Mouse (Mus musculus) forebrain, embryonic 16.5 days (tissue): ENCODE measurements around the gene Camta2. TPM values are rescaled to one million over a fixed set of nuclear protein-coding genes. Genes with fewer than 3 reads are reported as not detected.

ENCODE experiments used
- ATAC-seq: fragments of 200-750 bp; cut with Nextera tagmentation; 2 replicates; pipeline ENCODE4 v1.8.0; 2017; ENCODE audit warnings: mild to moderate bottlenecking, moderate library complexity
- H3K27ac ChIP-seq: fragments of 300-500 bp; sonication (generic); 2 replicates; pipeline ENCODE4 v1.5.1; 2014; ENCODE audit warnings: low read length, control low read depth
- H3K27me3 ChIP-seq: fragments of 300-500 bp; sonication (generic); replicated peaks from 2 replicates; pipeline ENCODE4 v1.6.1; 2014; ENCODE audit warnings: low read length; ENCODE audit not compliant: control insufficient read depth, insufficient read depth
- H3K36me3 ChIP-seq: fragments of 300-500 bp; sonication (generic); 2 replicates; pipeline ENCODE4 v1.6.1; 2014; ENCODE audit not compliant: control insufficient read depth, insufficient read depth
- H3K4me1 ChIP-seq: fragments of 300-500 bp; sonication (generic); replicated peaks from 2 replicates; pipeline ENCODE4 v1.6.1; 2014; ENCODE audit warnings: low read length; ENCODE audit not compliant: control insufficient read depth, insufficient read depth
- H3K4me2 ChIP-seq: fragments of 300-500 bp; sonication (generic); 2 replicates; pipeline ENCODE4 v1.6.1; 2014; ENCODE audit warnings: mild to moderate bottlenecking, low read length, control low read depth
- H3K4me3 ChIP-seq: fragments of 300-500 bp; sonication (generic); replicated peaks from 2 replicates; pipeline ENCODE4 v1.5.1; 2014; ENCODE audit warnings: mild to moderate bottlenecking, low read length, control low read depth
- H3K9ac ChIP-seq: fragments of 300-500 bp; sonication (generic); replicated peaks from 2 replicates; pipeline ENCODE4 v1.6.1; 2014; ENCODE audit warnings: low read depth, low read length, control low read depth
- H3K9me3 ChIP-seq: fragments of 300-500 bp; sonication (generic); 2 replicates; pipeline ENCODE4 v1.6.1; 2016; ENCODE audit warnings: low read length; ENCODE audit not compliant: control insufficient read depth
- WGBS: fragments of 180-500 bp; shearing (Covaris S2); extraction: QIAGEN DNeasy Blood & Tissue Kit; methylation state at CpG from one replicate; pipeline ENCODE4 v1.1.7; 2014; 5-methylcytosine and 5-hydroxymethylcytosine counted together
- polyA plus RNA-seq: library from polyadenylated mRNA; unstranded; fragments of >200 nt; fragmentation: Nextera tagmentation; extraction: Ambion mirVana; gene quantifications from 2 replicates; pipeline ENCODE4 v1.2.1, GENCODE M21; 2015

Camta2 gene
- polyA plus RNA-seq, 1 experiment from 2014 or later = 21.3 TPM

- H3K27ac ChIP-seq = peak within 1 kb of the TSS; percentile 85
- WGBS = 2% methylated on average over 59 of the region's 69 CpGs
- H3K9me3 ChIP-seq = no peaks in the 10 kb centered on the region
- H3K36me3 ChIP-seq = peaks cover 6% of the 10 kb centered on the region
- peak; percentile 96 for ATAC-seq
- no peaks in the 10 kb centered on the region for H3K27me3 ChIP-seq
- peak within 1 kb of the TSS; percentile 85 for H3K9ac ChIP-seq
- H3K4me2 ChIP-seq = peak within 1 kb of the TSS; percentile 68
- H3K4me3 ChIP-seq = peak within 1 kb of the TSS; percentile 91
- peaks cover 22% of the 10 kb centered on the region for H3K4me1 ChIP-seq
These were observed 12.0 kb upstream of the Camta2 start, which contains the start of the genes Inca1 and Kif1c for GRCm38 (mm10) chr11:70699722-70700556. TSS of gene Inca1 (minus strand) at chr11:70700155. TSS of gene Kif1c (plus strand) at chr11:70700548.

- no peak overlapping the region for H3K4me2 ChIP-seq
- H3K4me3 ChIP-seq = no peak overlapping the region
- WGBS = 75% methylated on average over 2 of the region's 2 CpGs
- no peaks in the 10 kb centered on the region for H3K9me3 ChIP-seq
- peaks cover 22% of the 10 kb centered on the region for H3K4me1 ChIP-seq
- no peak overlapping the region for H3K9ac ChIP-seq
- no peaks in the 10 kb centered on the region; the same call in 1 of the 2 replicates for H3K36me3 ChIP-seq
- ATAC-seq = no peak
- no peaks in the 10 kb centered on the region for H3K27me3 ChIP-seq
- H3K27ac ChIP-seq = no peak overlapping the region
These were observed 11.1 kb upstream of the Camta2 start for GRCm38 (mm10) chr11:70699051-70699450.

GRCm38 (mm10) chr11:70697376-70697775, 9.5 kb upstream of the Camta2 start:
- H3K9ac ChIP-seq = no peak overlapping the region
- no peaks in the 10 kb centered on the region for H3K9me3 ChIP-seq
- H3K27ac ChIP-seq = no peak overlapping the region
- no peaks in the 10 kb centered on the region for H3K27me3 ChIP-seq
- no peaks in the 10 kb centered on the region for H3K36me3 ChIP-seq
- H3K4me2 ChIP-seq = no peak overlapping the region
- 79% methylated on average over 3 of the region's 3 CpGs for WGBS
- peaks cover 17% of the 10 kb centered on the region for H3K4me1 ChIP-seq
- no peak for ATAC-seq
- H3K4me3 ChIP-seq = no peak overlapping the region

GRCm38 (mm10) chr11:70693504-70693903, 5.6 kb upstream of the Camta2 start:
- ATAC-seq = no peak
- Histone ChIP-seq H3K4me3 (no peak overlapping the region), H3K9ac (no peak overlapping the region), H3K27me3 (no peaks in the 10 kb centered on the region), H3K9me3 (no peaks in the 10 kb centered on the region), H3K36me3 (no peaks in the 10 kb centered on the region), H3K4me2 (no peak overlapping the region), H3K4me1 (peaks cover 4% of the 10 kb centered on the region), H3K27ac (no peak overlapping the region)
- 76% methylated on average over 3 of the region's 3 CpGs for WGBS

GRCm38 (mm10) chr11:70689578-70689977, 1.7 kb upstream of the Camta2 start:
- Histone ChIP-seq H3K4me1 (peaks cover 17% of the 10 kb centered on the region), H3K27ac (no peak overlapping the region), H3K9ac (no peak overlapping the region), H3K9me3 (no peaks in the 10 kb centered on the region), H3K27me3 (no peaks in the 10 kb centered on the region), H3K36me3 (no peaks in the 10 kb centered on the region; the same call in 1 of the 2 replicates), H3K4me3 (no peak overlapping the region), H3K4me2 (no peak overlapping the region)
- WGBS = 35% methylated on average over 4 of the region's 4 CpGs
- ATAC-seq = no peak

- peaks cover 17% of the 10 kb centered on the region for H3K4me1 ChIP-seq
- peak overlapping the region; percentile 67 for H3K4me2 ChIP-seq
- H3K4me3 ChIP-seq = peak overlapping the region; percentile 80
- 11% methylated on average over 8 of the region's 8 CpGs for WGBS
- ATAC-seq = no peak
- H3K9ac ChIP-seq = peak overlapping the region; percentile 91
- H3K27me3 ChIP-seq = no peaks in the 10 kb centered on the region
- peaks cover 5% of the 10 kb centered on the region for H3K36me3 ChIP-seq
- no peaks in the 10 kb centered on the region for H3K9me3 ChIP-seq
- 0 out of 2 replicates have a peak overlapping the region, but pooled peaks have one; percentile 30 for H3K27ac ChIP-seq
These were observed 467 bp upstream of the Camta2 start for GRCm38 (mm10) chr11:70688372-70688771.

- peak; percentile 77 for ATAC-seq
- H3K9me3 ChIP-seq = no peaks in the 10 kb centered on the region
- peak overlapping the region; percentile 67 for H3K4me2 ChIP-seq
- H3K4me3 ChIP-seq = peak overlapping the region; percentile 80
- H3K36me3 ChIP-seq = peaks cover 6% of the 10 kb centered on the region
- peak overlapping the region; percentile 80 for H3K27ac ChIP-seq
- H3K27me3 ChIP-seq = no peaks in the 10 kb centered on the region
- 5% methylated on average over 16 of the region's 16 CpGs for WGBS
- peaks cover 23% of the 10 kb centered on the region for H3K4me1 ChIP-seq
- H3K9ac ChIP-seq = peak overlapping the region; percentile 91
These were observed 871 bp downstream of the Camta2 start for GRCm38 (mm10) chr11:70686901-70687566.

GRCm38 (mm10) chr11:70683640-70684039, 4.3 kb downstream of the Camta2 start:
- no peak overlapping the region for H3K27ac ChIP-seq
- no peaks in the 10 kb centered on the region for H3K9me3 ChIP-seq
- no peak for ATAC-seq
- no peak overlapping the region for H3K4me2 ChIP-seq
- no peak overlapping the region for H3K9ac ChIP-seq
- no peak overlapping the region for H3K4me3 ChIP-seq
- no peaks in the 10 kb centered on the region for H3K27me3 ChIP-seq
- WGBS = 89% methylated on average over 5 of the region's 5 CpGs
- H3K4me1 ChIP-seq = peaks cover 23% of the 10 kb centered on the region
- peaks cover 12% of the 10 kb centered on the region for H3K36me3 ChIP-seq

- Histone ChIP-seq H3K4me2 (peak overlapping the region; percentile 24; the same call in 1 of the 2 replicates), H3K27ac (peak overlapping the region; percentile 71), H3K4me1 (peaks cover 16% of the 10 kb centered on the region), H3K9ac (0 out of 2 replicates have a peak overlapping the region, but pooled peaks have one; percentile 39), H3K9me3 (no peaks in the 10 kb centered on the region), H3K27me3 (no peaks in the 10 kb centered on the region), H3K4me3 (no peak overlapping the region), H3K36me3 (peaks cover 12% of the 10 kb centered on the region)
- WGBS = 14% methylated on average over 11 of the region's 11 CpGs
- ATAC-seq = peak; percentile 86
These were observed 5.9 kb downstream of the Camta2 start for GRCm38 (mm10) chr11:70681897-70682581.
